Mouse (Mus musculus) cerebellum, adult (tissue): ENCODE measurements around the gene Rictor.
A peak's percentile ranks its signal among the peaks of the same experiment; 100 is the strongest.
"Not testable (repeated sequence)": the region's sequence is repeated elsewhere in the genome, so short reads cannot be mapped to it uniquely, and the experiment has no call there.

Experiments
- ATAC-seq: cut with Nextera tagmentation; 2 replicates; pipeline ENCODE4 v1.9.2; 2017; ENCODE audit warnings: mild to moderate bottlenecking, moderate library complexity, mixed read lengths; ENCODE audit not compliant: insufficient number of reproducible peaks, low FRiP score, low TSS enrichment

Rictor gene

GRCm38 (mm10) chr15:6726130-6726808 is 18.1 kb downstream of the Rictor start:
- no peak for ATAC-seq

DNA sequence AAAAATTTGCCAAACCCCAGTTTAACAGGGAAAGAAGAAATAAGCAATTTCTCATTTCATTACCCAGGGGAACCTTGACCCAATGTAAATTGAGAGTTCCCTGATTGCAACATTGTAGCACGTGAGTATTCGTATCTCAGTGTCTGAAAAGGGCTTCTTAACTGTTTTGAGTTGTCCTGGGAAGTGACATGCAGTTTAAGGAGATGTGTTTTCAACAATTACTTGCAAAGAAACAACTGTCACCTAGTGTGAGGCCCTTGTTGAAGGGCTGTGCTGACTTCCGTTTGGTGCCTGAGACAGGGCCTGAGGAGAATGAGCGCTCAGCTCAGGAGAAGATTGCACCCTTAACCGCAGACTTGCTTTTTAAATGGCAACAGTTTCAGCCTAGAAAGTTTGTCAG is 24.9 kb downstream of the Rictor start:
- no peak for ATAC-seq

DNA sequence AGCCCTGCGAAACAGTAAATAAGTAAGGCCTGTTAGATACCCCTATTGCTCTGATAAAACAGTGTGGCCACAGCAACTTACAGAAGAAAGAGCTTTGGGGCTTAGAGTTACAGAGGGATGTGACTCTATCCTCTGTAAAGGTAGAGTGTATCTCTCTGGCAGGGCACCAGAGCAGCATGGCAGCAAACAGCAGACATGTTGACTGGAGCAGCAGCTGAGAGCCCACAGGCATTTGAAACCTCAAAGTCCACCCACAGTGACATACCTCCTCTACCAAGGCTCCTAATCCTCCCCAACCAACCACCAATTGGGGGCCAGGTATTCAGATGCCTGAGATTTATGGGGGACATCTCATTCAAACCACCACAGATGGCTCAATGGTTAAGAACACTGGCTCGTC is 31.0 kb downstream of the Rictor start:
- no peak for ATAC-seq

DNA sequence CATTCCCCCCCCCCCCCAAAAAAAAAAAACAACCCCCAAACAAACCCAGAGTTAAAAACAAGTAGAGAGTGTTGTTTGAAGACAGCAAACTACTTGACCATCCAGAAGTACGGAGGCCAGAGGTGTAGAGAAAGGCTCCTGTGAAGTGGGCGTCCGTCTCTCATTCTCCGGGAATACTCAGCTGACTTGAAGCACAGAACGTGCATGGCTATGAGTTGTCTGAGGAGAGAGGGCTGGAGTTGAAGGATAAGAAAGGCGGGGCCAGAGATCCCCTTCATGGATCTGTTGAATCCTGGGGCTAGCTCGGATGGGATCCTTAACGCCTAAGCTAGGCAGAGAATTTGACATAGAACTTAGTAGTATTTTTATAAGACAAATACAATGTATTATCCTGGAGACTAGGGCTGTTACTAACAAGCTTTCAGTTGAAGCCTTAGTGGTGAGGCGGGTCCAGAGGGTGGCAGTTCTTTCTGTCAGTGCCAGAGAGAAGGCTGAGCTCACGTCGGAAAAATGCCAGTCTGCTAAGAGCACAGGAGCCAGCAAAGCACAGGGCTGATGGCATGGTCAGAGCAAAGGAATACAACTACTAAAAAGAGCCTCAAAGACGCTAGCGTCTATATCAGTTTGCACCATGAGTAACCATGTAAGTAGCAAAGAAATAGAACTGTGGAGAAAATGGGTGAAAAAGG is 34.3 kb downstream of the Rictor start:
- no peak for ATAC-seq

- no peak for ATAC-seq
Measured at GRCm38 (mm10) chr15:6743723-6744122, 35.5 kb downstream of the Rictor start.

GRCm38 (mm10) chr15:6746301-6746983 is 38.3 kb downstream of the Rictor start:
- ATAC-seq, result not testable (repeated sequence)

DNA sequence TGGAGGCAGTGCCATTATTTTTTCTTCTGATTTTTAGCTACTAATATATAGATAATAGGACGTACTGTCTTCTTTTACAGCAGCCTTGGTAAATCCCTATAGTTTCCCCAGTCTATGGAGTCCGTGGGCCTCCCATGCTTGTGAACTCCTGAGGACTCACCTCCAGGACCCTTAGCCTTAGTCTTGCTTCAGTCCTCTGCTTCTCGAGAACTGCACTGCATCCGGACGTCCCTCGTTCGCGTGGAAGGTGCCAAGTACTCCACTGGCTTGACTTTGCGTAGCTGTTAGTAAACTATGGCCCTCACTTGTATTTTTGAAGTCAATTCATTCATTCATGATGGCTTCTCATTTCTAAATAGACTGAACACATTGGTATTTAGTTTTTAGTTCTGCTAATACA is 38.8 kb downstream of the Rictor start:
- no peak for ATAC-seq

DNA sequence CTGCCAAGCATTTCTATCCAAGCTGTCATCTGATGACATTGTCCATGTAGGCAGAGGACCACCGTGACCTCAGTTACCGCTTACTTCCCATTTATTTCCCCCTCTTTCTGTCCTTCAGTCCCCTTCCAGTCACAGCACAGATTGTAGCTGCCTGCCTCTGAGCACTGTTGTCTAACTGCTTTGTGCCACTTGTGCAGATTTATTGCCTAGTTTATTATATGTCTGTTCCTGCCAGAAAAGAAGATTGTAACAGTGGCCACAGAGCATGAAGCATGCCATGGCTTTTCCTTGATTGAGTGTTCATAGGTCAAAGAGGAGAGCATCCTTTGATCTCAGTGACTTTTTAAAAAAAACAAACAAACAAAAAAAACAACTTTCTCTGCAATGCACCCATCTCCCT is 46.2 kb downstream of the Rictor start:
- no peak for ATAC-seq

DNA sequence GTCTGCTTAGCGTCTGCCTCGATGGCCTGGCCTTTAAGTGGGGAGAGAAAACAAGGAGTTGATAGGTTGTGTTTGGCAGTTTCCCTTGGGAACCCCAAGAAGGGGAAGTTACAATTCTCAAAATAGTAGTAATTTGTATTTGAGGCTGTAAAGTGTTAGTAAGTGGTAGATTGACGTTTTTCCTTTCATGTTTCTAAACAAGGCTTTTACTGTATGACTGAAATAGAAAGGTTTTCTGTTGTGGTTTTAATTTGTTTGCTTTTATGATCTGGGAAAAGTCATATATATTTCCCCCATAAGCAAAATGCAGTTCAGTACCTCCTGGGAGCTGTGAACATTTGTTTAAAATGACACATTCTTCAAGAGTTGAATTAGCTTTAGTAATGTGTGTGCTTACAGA is 64.1 kb downstream of the Rictor start:
- no peak for ATAC-seq

DNA sequence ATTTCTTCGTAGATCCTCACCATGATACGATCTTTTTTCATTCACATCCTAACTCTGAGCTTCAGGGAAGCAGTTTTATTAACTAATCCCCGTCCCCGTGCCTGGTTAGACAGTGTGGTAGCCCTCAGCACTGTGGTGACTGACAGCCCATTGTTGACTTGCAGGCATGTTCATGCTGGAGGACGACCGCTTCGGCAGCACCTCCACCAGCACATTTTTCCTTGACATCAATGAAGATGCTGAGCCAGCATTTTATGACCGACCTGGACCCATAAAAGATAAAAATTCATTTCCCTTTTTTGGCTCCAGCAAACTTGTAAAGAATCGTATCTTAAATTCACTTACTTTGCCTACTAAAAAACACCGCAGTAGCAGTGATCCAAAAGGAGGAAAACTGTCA is 78.0 kb downstream of the Rictor start:
- no peak for ATAC-seq

- ATAC-seq, result no peak
Measured at GRCm38 (mm10) chr15:6787236-6787635, 79.1 kb downstream of the Rictor start.

DNA sequence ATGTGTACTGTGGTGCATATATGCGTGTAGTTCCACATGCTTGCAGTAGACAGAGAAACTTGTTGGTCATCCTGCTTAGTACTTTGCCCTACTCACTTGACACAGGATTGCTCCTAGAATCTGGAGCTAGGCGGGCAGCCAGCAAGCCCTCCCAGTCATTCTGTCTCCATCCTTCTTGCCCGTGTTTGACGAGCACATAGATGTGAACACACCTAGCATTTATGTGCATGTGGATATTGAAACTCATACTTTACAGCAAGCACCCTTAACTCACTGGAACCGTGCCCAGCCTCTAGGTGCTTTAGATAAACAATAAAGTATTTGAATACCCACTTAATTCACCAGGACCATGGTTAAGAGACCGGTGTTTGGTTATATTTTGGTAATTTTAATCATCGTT is 81.8 kb downstream of the Rictor start:
- no peak for ATAC-seq

- ATAC-seq, result no peak
Measured at GRCm38 (mm10) chr15:6791648-6792047, 83.5 kb downstream of the Rictor start.

DNA sequence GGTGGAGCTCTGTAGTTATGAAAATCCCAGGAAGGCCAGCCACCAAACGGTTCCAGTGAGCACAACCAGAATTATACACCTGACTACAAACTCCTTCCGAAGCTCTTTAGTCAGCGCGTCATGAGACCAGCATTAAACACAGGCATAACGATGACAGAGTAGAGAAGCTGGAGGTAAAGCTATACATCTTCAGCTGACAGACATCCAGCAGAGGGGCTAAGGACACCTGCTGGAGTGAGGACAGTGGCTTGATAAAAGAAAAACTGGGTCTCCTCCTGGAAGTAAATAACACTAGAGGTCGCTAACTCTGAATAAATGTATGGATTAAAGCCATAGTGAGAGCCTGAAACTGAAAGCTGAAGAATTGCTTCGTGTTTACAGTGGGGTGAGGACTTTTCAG is 84.7 kb downstream of the Rictor start:
- ATAC-seq, result no peak

DNA sequence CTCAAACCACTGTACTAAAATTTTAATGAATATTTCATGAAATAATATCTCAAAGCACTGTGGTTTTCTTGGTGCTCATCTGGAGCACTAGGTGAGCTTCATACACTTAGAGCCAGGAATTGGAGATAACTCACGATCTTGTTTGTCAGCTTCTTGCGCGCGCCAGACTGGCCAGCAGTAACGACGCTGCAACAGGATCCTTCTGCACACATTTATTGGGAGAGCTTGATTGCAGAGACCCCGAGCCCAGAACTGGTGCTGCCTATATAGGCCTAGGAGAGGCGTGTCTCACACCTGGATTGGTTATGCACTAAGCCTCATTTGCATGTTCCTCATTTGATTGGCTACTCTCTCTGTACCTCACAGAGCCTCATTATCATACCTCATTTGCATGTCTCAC is 93.0 kb downstream of the Rictor start:
- ATAC-seq, result not testable (repeated sequence)

DNA sequence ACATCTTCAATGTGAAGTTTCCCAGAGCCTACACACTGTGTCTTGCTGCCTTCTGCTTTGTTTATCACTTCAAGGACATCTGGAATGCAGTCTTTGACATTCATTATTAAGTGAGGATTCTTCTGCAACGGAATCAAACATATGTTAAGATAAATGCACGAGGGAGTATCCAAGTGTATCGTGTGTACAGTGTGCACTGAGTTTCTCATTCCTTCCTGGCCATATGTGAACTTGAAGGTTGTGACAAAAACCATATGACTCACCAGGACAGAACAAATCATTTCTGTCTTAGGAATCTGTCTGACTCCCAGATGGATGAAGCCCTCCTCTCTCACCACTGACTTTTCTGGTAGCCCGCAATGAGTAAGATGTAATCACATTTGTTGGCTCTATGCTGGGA is 107.6 kb downstream of the Rictor start:
- no peak for ATAC-seq

GRCm38 (mm10) chr15:6840199-6840598 is 132.0 kb downstream of the Rictor start:
- ATAC-seq, result 0 out of 2 replicates have a peak, but pooled peaks have one; percentile 31

DNA sequence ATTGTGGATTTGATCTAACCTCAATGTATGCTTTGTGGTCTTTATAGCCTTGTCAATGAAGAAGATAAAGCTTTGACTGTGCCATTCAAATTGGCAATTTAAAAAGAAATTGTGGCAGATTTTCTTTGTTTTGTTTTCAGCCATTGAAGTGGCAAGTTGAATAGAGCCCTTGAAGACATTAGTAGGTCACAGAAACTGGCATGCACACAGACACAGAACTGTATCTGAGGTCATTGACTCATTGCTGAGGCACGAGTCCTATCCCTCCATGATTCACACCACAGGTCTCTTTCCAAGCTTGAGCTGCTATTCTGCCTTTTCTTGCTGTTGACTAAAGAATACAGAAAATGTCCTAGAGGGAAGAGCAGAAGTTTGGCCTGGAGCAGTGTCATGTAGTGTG is 141.7 kb downstream of the Rictor start:
- ATAC-seq, result no peak
